ENCODE assay signal across 8 mouse cellular contexts in genomic region chr9:64810822-64811537, GRCm38 (mm10). TPM values are rescaled to one million over a fixed set of nuclear protein-coding genes. Genes with fewer than 3 reads are reported as not detected.
A peak's percentile ranks its signal among the peaks of the same experiment; 100 is the strongest.
DNase-seq lines count a peak whose midpoint lies in the region; ATAC-seq and TF ChIP-seq lines count a peak whose summit lies in the region.

TSS of gene Dennd4a (plus strand) at chr9:64811340.

- no peaks in the 10 kb centered on the region for H3K36me3 ChIP-seq in ES-E14 (ENCODE audit: control insufficient read depth, insufficient read depth, low read length, poor library complexity, severe bottlenecking)
- no peaks in the 10 kb centered on the region for H3K36me3 ChIP-seq in forebrain, embryonic 15.5 days

- peaks cover 0 to 1% of the 10 kb centered on the region in 2 experiments; a peak in 1 of 4 replicates for H3K4me1 ChIP-seq in ES-E14 (ENCODE audit: control insufficient read depth in 2 of 2, insufficient read depth in 2 of 2, low read length in 2 of 2, poor library complexity in 1 of 2)
- peaks cover 10% of the 10 kb centered on the region for H3K4me1 ChIP-seq in forebrain, embryonic 15.5 days
- peaks cover 6% of the 10 kb centered on the region for H3K4me1 ChIP-seq in lung, adult 2 months (ENCODE audit: control insufficient read depth, insufficient read depth, low read length)

- TF ChIP-seq POLR2A in lung, adult 2 months (IDR thresholded peaks at IDR 0.05; ENCODE audit: borderline replicate concordance, extremely low read depth, low read depth, low read length): peak; percentile 74; the same call in 1 of the 2 replicates

- H3K9ac ChIP-seq in ES-E14 (ENCODE audit: insufficient read depth, low read depth, low read length, poor library complexity, severe bottlenecking): peak within 1 kb of the TSS; percentile 87
- H3K9ac ChIP-seq in forebrain, embryonic 15.5 days (replicated peaks): peak within 1 kb of the TSS; percentile 93

- DNase-seq in ES-E14 (ENCODE audit: low read depth, low spot score): peak; percentile 99
- DNase-seq in cerebellum, adult 11-12 months: peak; percentile 98
- peak; percentile 98 for DNase-seq in heart, postnatal 25 days (ENCODE audit: low spot score)
- peak; percentile 99 for DNase-seq in layer of hippocampus, adult 18-20 months (ENCODE audit: low spot score in 2 of 2)
- DNase-seq in lung, adult 2 months: peak; percentile 96
- DNase-seq in thymus, adult 18-20 months: peak; percentile 98 to 99

- ATAC-seq in forebrain, embryonic 15.5 days (replicated peaks): peak; percentile 97
- peak; percentile 90 for ATAC-seq in neutrophil, adult 5-6 weeks (ENCODE audit: extremely low read depth, insufficient number of reproducible peaks, low FRiP score, poor library complexity, severe bottlenecking)

- peak within 1 kb of the TSS; percentile 95 to 100 for H3K4me3 ChIP-seq in ES-E14 (ENCODE audit: insufficient read depth in 1 of 2, low read depth in 1 of 2, low read length in 2 of 2, poor library complexity in 1 of 2, severe bottlenecking in 1 of 2)
- peak within 1 kb of the TSS; percentile 96 for H3K4me3 ChIP-seq in forebrain, embryonic 15.5 days
- peak within 1 kb of the TSS; percentile 94 for H3K4me3 ChIP-seq in lung, adult 2 months (replicated peaks; ENCODE audit: extremely low read depth, low read depth, low read length)

- intact Hi-C loops in heart, postnatal 25 days (cut with DNase I): loop anchor here (5.0 kb wide), 2 partner anchors 34 to 74 kb away; partner anchors contain the start of gene Rab11a

- in situ Hi-C loops in ES-E14 (cut with MboI; ENCODE audit: low sequenced_read_pairs in 2 of 2, unreplicated experiment in 2 of 2): no loop called here

- H3K27ac ChIP-seq in ES-E14 (ENCODE audit: insufficient read depth, low read depth, low read length, poor library complexity, severe bottlenecking): peak within 1 kb of the TSS; percentile 37; the same call in 1 of the 2 replicates
- H3K27ac ChIP-seq in forebrain, embryonic 15.5 days (replicated peaks): peak within 1 kb of the TSS; percentile 99

- no peaks in the 10 kb centered on the region for H3K27me3 ChIP-seq in forebrain, embryonic 15.5 days

- under 1% methylated on average over 50 of the region's 51 CpGs for whole genome bisulfite sequencing in forebrain, embryonic 15.5 days
- WGBS in lung, adult 2 months: under 1% methylated on average over 51 of the region's 51 CpGs

- no peak for TF ChIP-seq CTCF in lung, adult 2 months (IDR thresholded peaks at IDR 0.05; ENCODE audit: insufficient read depth, low read length)

- H3K9me3 ChIP-seq in ES-E14 (ENCODE audit: control insufficient read depth, insufficient read depth, low read depth, low read length): no peaks in the 10 kb centered on the region
- H3K9me3 ChIP-seq in forebrain, embryonic 15.5 days: no peaks in the 10 kb centered on the region

- peak within 1 kb of the TSS; percentile 65 for H3K4me2 ChIP-seq in forebrain, embryonic 15.5 days (replicated peaks)

TF ChIP-seq in ES-E14, 5 proteins besides CTCF, POLR2A, EP300 and RAD21:
- TF ChIP-seq MAFK (IDR thresholded peaks at IDR 0.05; ENCODE audit: insufficient read depth, low read depth, low read length) (no peak), ZNF384 (IDR thresholded peaks at IDR 0.05; ENCODE audit: low read depth, low read length) (no peak), HCFC1 (IDR thresholded peaks at IDR 0.05; ENCODE audit: borderline replicate concordance, insufficient read depth, low read length) (no peak), ZC3H11A (IDR thresholded peaks at IDR 0.05; ENCODE audit: borderline replicate concordance, low read depth, low read length) (no peak), CHD2 (IDR thresholded peaks at IDR 0.05; ENCODE audit: low read depth, low read length) (no peak)

RNA-seq across cellular contexts. Expression of gene Dennd4a, which starts in this region (rescaled TPM):
- total RNA-seq in ES-E14 (2012; rRNA removed): 3.7 and 5.4 TPM in 2 replicates
- polyA plus RNA-seq in forebrain, embryonic 15.5 days (2015; fragmentation: Nextera tagmentation; extraction: Ambion mirVana): 9.4 and 9.6 TPM in 2 replicates
- 1 to 10 TPM; 6.9 to 7.9 TPM for total RNA-seq in heart, postnatal 25 days (2021)
- 10 to 100 TPM; 35.5 to 37.6 TPM for total RNA-seq in layer of hippocampus, adult 18-20 months (2021)
- 9.0 and 16.5 TPM in 2 replicates for polyA plus RNA-seq in lung, adult 2 months (2012; rRNA removed)
- total RNA-seq in neutrophil, adult 5-6 weeks (2017): 400 and 432 TPM in 2 replicates

Comparison
In these comparisons a context has a peak if more than half of its experiments do, and no peak if none do; other contexts are left out.
1. Peak in every context shown above with its lines: DNase-seq, ATAC-seq, H3K4me3 ChIP-seq and H3K27ac ChIP-seq.
2. RNA of gene Dennd4a (total RNA-seq): 400 to 432 TPM in neutrophil, adult 5-6 weeks; 35.5 to 37.6 TPM in layer of hippocampus, adult 18-20 months, 6.9 to 7.9 TPM in heart, postnatal 25 days and 3.7 to 5.4 TPM in ES-E14; every median in the first group is over 10 times any median in the second.